Mouse (Mus musculus): Measurements from ENCODE around the gene Olfr555. TPM values are rescaled to one million over a fixed set of nuclear protein-coding genes. Genes with fewer than 3 reads are reported as not detected.

The Olfr555 gene
- polyA plus RNA-seq (2015; fragmentation: Nextera tagmentation; extraction: Ambion mirVana) = not detected in 2 replicates

GRCm38 (mm10) chr7:102658523-102658922, at the start of gene Olfr555:
Gene Olfr555 (plus strand): TSS chr7:102658823.

GRCm38 (mm10) chr7:102618118-102618517, 40.5 kb upstream of the Olfr555 start, which contains the start of gene Olfr553:
Gene Olfr553 (minus strand): TSS chr7:102618218.

DNA sequence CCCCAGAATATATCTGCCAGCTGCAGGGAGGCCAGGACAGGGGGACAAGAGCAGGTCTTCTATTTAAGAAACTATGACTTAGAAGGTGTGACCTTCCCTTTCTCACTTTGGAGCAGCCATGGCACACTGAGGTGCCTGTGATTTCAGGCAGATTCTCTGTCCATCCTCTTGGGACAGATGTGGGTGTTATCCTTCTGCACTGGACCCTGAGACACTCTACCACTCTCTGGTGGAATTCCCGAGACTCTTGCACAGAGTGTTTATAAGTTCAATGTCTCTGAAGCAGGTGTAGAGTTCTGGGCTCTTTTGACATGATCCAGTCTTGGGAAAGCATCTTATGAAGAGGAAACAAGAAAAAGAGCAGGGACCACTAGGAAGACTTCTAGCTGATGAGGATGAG, 20.5 kb upstream of the Olfr555 start, which contains the start of gene Olfr554:
Gene Olfr554, plus strand, starts transcription at position 301 of the 400 bp plus-strand sequence.

DNA sequence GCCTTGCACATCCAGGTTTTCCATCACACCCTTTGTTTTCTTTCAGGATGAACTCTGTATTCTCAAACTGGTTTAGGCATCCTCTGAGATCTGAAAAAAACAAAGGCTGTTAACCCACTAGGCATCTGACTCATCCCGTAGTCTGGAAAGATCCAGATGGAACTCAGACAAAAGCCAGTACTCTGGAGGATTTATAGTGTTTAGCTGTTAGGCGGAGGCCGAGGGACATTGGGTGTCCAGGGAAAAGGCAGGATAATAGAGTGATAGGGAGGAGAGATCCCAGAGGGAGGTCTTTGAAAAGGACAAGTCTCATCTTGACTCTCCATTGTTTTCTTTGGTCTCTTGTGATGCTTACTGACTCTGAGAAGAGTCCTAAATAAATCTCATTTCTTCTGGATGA, 6.0 kb downstream of the Olfr555 start, which contains the start of gene Olfr556:
Gene Olfr556, plus strand, starts transcription at position 301 of the 400 bp plus-strand sequence.

GRCm38 (mm10) chr7:102686944-102687501, 28.4 kb downstream of the Olfr555 start, which contains the start of gene Trim68:
Gene Trim68 (minus strand): TSS chr7:102687327.

DNA sequence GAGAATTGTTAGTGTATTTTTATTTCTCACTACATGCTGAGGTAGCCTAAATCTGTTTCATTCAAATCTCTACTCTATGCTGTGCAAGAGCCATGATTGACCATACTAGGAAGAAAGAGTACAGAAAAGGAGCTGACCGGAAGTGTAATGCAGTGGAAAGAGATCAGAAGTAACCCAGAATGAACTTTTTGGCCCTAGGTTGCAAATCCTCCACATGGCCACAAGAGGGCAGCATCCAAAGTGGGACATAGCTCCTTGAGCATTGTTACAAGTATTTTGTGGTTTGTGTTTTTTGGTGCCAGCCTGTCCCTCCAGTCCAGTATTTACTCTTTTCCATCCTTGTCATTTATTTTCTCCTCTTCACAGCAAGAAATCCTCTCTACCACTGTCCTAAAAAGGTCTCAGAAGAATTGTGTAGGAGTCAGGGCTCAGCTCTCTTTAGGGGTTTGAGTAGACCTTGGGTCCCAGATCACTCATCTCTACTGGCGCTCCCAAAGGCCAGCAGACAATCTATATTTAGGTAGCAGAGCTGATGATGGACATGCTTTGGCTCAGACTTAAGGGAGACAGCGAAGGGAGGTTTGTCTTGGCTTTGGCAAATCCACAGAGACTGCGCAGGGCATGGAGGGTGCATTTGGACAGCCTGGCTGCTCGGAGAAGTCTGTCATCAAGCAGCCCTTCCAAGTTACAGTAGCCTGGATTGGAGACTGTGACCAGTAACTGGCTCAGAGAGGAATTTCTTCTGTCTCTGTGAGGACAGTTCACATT, 36.9 kb downstream of the Olfr555 start, which contains the start of gene Olfr557:
Gene Olfr557, plus strand, starts transcription at position 553 of the 768 bp plus-strand sequence.

GRCm38 (mm10) chr7:102701915-102702314, 43.3 kb downstream of the Olfr555 start, which contains the start of gene Olfr558:
Gene Olfr558 (plus strand): TSS chr7:102702215.

Other genes with a start within 250 kb of the Olfr555 start
- 43.2 and 47.8 TPM in 2 replicates for gene Rrm1, start 217.1 kb upstream of the Olfr555 start, polyA plus RNA-seq (2015; fragmentation: Nextera tagmentation; extraction: Ambion mirVana)
- not detected in 2 replicates for gene Olfr543, start 177.1 kb upstream of the Olfr555 start, polyA plus RNA-seq (2015; fragmentation: Nextera tagmentation; extraction: Ambion mirVana)
- gene Olfr544, start 170.5 kb upstream of the Olfr555 start, polyA plus RNA-seq (2015; fragmentation: Nextera tagmentation; extraction: Ambion mirVana) = 0.08 TPM in 1 of 2 replicates, not detected in the other
- gene Olfr545, start 159.2 kb upstream of the Olfr555 start, polyA plus RNA-seq (2015; fragmentation: Nextera tagmentation; extraction: Ambion mirVana) = not detected in 2 replicates
- gene Olfr547, start 124.1 kb upstream of the Olfr555 start, polyA plus RNA-seq (2015; fragmentation: Nextera tagmentation; extraction: Ambion mirVana) = not detected in 2 replicates
- not detected in 2 replicates for gene Olfr548-ps1, start 117.9 kb upstream of the Olfr555 start, polyA plus RNA-seq (2015; fragmentation: Nextera tagmentation; extraction: Ambion mirVana)
- gene Olfr549, start 109.0 kb upstream of the Olfr555 start, polyA plus RNA-seq (2015; fragmentation: Nextera tagmentation; extraction: Ambion mirVana) = not detected in 2 replicates
- gene Trim21, start 93.3 kb upstream of the Olfr555 start, polyA plus RNA-seq (2015; fragmentation: Nextera tagmentation; extraction: Ambion mirVana) = 0.90 and 1.3 TPM in 2 replicates
- not detected in 2 replicates for gene Olfr550, start 87.4 kb upstream of the Olfr555 start, polyA plus RNA-seq (2015; fragmentation: Nextera tagmentation; extraction: Ambion mirVana)
- gene Olfr551, start 66.9 kb upstream of the Olfr555 start, polyA plus RNA-seq (2015; fragmentation: Nextera tagmentation; extraction: Ambion mirVana) = not detected in 2 replicates
- not detected in 2 replicates for gene Olfr552, start 61.1 kb upstream of the Olfr555 start, polyA plus RNA-seq (2015; fragmentation: Nextera tagmentation; extraction: Ambion mirVana)
- gene Olfr553, start 40.6 kb upstream of the Olfr555 start, polyA plus RNA-seq (2015; fragmentation: Nextera tagmentation; extraction: Ambion mirVana) = not detected in 2 replicates
- gene Olfr554, start 20.4 kb upstream of the Olfr555 start, polyA plus RNA-seq (2015; fragmentation: Nextera tagmentation; extraction: Ambion mirVana) = not detected in 2 replicates
- gene Olfr556, start 6.1 kb downstream of the Olfr555 start, polyA plus RNA-seq (2015; fragmentation: Nextera tagmentation; extraction: Ambion mirVana) = not detected in 2 replicates
- gene Trim68, start 28.5 kb downstream of the Olfr555 start, polyA plus RNA-seq (2015; fragmentation: Nextera tagmentation; extraction: Ambion mirVana) = 9.6 and 9.9 TPM in 2 replicates
- not detected in 2 replicates for gene Olfr557, start 37.1 kb downstream of the Olfr555 start, polyA plus RNA-seq (2015; fragmentation: Nextera tagmentation; extraction: Ambion mirVana)
- 0.25 and 0.54 TPM in 2 replicates for gene Olfr558, start 43.4 kb downstream of the Olfr555 start, polyA plus RNA-seq (2015; fragmentation: Nextera tagmentation; extraction: Ambion mirVana)
- gene Olfr33, start 60.2 kb downstream of the Olfr555 start, polyA plus RNA-seq (2015; fragmentation: Nextera tagmentation; extraction: Ambion mirVana) = not detected in 2 replicates
- not detected in 2 replicates for gene Olfr559, start 68.7 kb downstream of the Olfr555 start, polyA plus RNA-seq (2015; fragmentation: Nextera tagmentation; extraction: Ambion mirVana)
- gene Olfr560, start 100.5 kb downstream of the Olfr555 start, polyA plus RNA-seq (2015; fragmentation: Nextera tagmentation; extraction: Ambion mirVana) = not detected in 2 replicates
- gene Olfr78, start 100.6 kb downstream of the Olfr555 start, polyA plus RNA-seq (2015; fragmentation: Nextera tagmentation; extraction: Ambion mirVana) = 1.7 and 8.6 TPM in 2 replicates
- gene Olfr561, start 112.4 kb downstream of the Olfr555 start, polyA plus RNA-seq (2015; fragmentation: Nextera tagmentation; extraction: Ambion mirVana) = not detected in 2 replicates
- gene Olfr564, start 144.7 kb downstream of the Olfr555 start, polyA plus RNA-seq (2015; fragmentation: Nextera tagmentation; extraction: Ambion mirVana) = not detected in 2 replicates
- not detected in 2 replicates for gene Olfr566, start 199.9 kb downstream of the Olfr555 start, polyA plus RNA-seq (2015; fragmentation: Nextera tagmentation; extraction: Ambion mirVana)
- not detected in 2 replicates for gene Olfr568, start 218.3 kb downstream of the Olfr555 start, polyA plus RNA-seq (2015; fragmentation: Nextera tagmentation; extraction: Ambion mirVana)
- gene Olfr569, start 232.1 kb downstream of the Olfr555 start, polyA plus RNA-seq (2015; fragmentation: Nextera tagmentation; extraction: Ambion mirVana) = not detected in 2 replicates
- gene Olfr570, start 235.8 kb downstream of the Olfr555 start, polyA plus RNA-seq (2015; fragmentation: Nextera tagmentation; extraction: Ambion mirVana) = not detected in 2 replicates

All from adrenal gland, postnatal 0 days (tissue).